Mouse (Mus musculus) left cerebral cortex, postnatal 36 days (tissue): ENCODE measurements at regions not wholly inside any gene's neighbourhood (a gene's known extent, or its start where the extent isn't known, plus 50 kb on each side); places are given as distances from the start of the nearest gene placed in this dataset.
A peak's percentile ranks its signal among the peaks of the same experiment; 100 is the strongest.

ENCODE experiments used
- DNase-seq, 2 experiments: peaks; one replicate each; pipeline ENCODE4 v3.0.0; 2021 to 2022; ENCODE audit warnings: low spot score in 2 of 2, mixed read lengths in 1 of 2
- intact Hi-C: fragments of 180-260 bp; cut with DNase I; formaldehyde crosslinking; loops from one replicate; pipeline ENCODE4 v1.15.1; 2025

- DNase-seq: no peak
- intact Hi-C loops: no loop called here
These were observed 224.3 kb upstream of the Nrsn1 start for GRCm38 (mm10) chr13:25494492-25495034.

GRCm38 (mm10) chr13:25490036-25490435 lies 219.7 kb upstream of the Nrsn1 start:
- peak; percentile 6 to 13 for DNase-seq
- intact Hi-C loops: no loop called here

- intact Hi-C loops: no loop called here
These were observed 213.0 kb upstream of the Nrsn1 start for GRCm38 (mm10) chr13:25483309-25483708.

GRCm38 (mm10) chr13:25451917-25452316 lies 181.6 kb upstream of the Nrsn1 start:
- intact Hi-C loops: no loop called here
- no peak for DNase-seq

More at GRCm38 (mm10) chr13:25483309-25483708, 213.0 kb upstream of the Nrsn1 start:
- no peak for DNase-seq

GRCm38 (mm10) chr13:25451357-25451861 lies 181.1 kb upstream of the Nrsn1 start:
- no peak for DNase-seq
- intact Hi-C loops: no loop called here

GRCm38 (mm10) chr13:25429701-25430418 lies 159.6 kb upstream of the Nrsn1 start:
- no peak for DNase-seq
- intact Hi-C loops: no loop called here

- no peak for DNase-seq
- intact Hi-C loops: loop anchor here (5.0 to 10.0 kb wide), 2 partner anchors 131 to 218 kb away; partner anchors contain the start of gene Nrsn1
These were observed 133.0 kb upstream of the Nrsn1 start for GRCm38 (mm10) chr13:25403182-25403795.

GRCm38 (mm10) chr13:25402691-25403090 lies 132.4 kb upstream of the Nrsn1 start:
- DNase-seq: no peak
- intact Hi-C loops: loop anchor here (5.0 to 10.0 kb wide), 2 partner anchors 130 to 218 kb away; partner anchors contain the start of gene Nrsn1

GRCm38 (mm10) chr13:25401936-25402504 lies 131.7 kb upstream of the Nrsn1 start:
- intact Hi-C loops: loop anchor here (5.0 to 10.0 kb wide), 2 partner anchors 130 to 217 kb away; partner anchors contain the start of gene Nrsn1
- no peak for DNase-seq

GRCm38 (mm10) chr13:25392770-25393290 lies 122.5 kb upstream of the Nrsn1 start:
- intact Hi-C loops: no loop called here
- no peak for DNase-seq

GRCm38 (mm10) chr13:25362627-25362967 lies 92.3 kb upstream of the Nrsn1 start:
- DNase-seq: no peak
- intact Hi-C loops: no loop called here

- intact Hi-C loops: no loop called here
- DNase-seq: peak; percentile 27 to 30
These were observed 91.7 kb upstream of the Nrsn1 start for GRCm38 (mm10) chr13:25361850-25362626.

GRCm38 (mm10) chr13:25347558-25347957 lies 77.3 kb upstream of the Nrsn1 start:
- intact Hi-C loops: no loop called here

GRCm38 (mm10) chr13:25343309-25343708 lies 73.0 kb upstream of the Nrsn1 start:
- intact Hi-C loops: no loop called here
- no peak for DNase-seq

More at GRCm38 (mm10) chr13:25347558-25347957, 77.3 kb upstream of the Nrsn1 start:
- DNase-seq: no peak

- intact Hi-C loops: no loop called here
- no peak for DNase-seq
These were observed 71.5 kb upstream of the Nrsn1 start for GRCm38 (mm10) chr13:25341826-25342225.

GRCm38 (mm10) chr13:25333803-25334202 lies 63.5 kb upstream of the Nrsn1 start:
- intact Hi-C loops: no loop called here
- DNase-seq: no peak
